Mouse (Mus musculus) neural tube, embryonic 12.5 days (tissue): ENCODE results near the gene Ppm1a. TPM values are rescaled to one million over a fixed set of nuclear protein-coding genes. Genes with fewer than 3 reads are reported as not detected.
"Not testable (repeated sequence)": the region's sequence is repeated elsewhere in the genome, so short reads cannot be mapped to it uniquely, and the experiment has no call there.

Experiments
- ATAC-seq: fragments of 200-750 bp; cut with Nextera tagmentation; 2 replicates; pipeline ENCODE4 v1.8.0; 2017; ENCODE audit warnings: low read depth, mild to moderate bottlenecking, moderate TSS enrichment, moderate library complexity; ENCODE audit not compliant: low FRiP score
- H3K27ac ChIP-seq: fragments of 300-500 bp; sonication (generic); 2 replicates; pipeline ENCODE4 v1.5.1; 2016
- H3K27me3 ChIP-seq: fragments of 300-500 bp; sonication (generic); replicated peaks from 2 replicates; pipeline ENCODE4 v1.6.1; 2016; ENCODE audit warnings: mild to moderate bottlenecking
- H3K36me3 ChIP-seq: fragments of 300-500 bp; sonication (generic); 2 replicates; pipeline ENCODE4 v1.6.1; 2016; ENCODE audit warnings: mild to moderate bottlenecking
- H3K4me1 ChIP-seq: fragments of 300-500 bp; sonication (generic); 2 replicates; pipeline ENCODE4 v1.6.1; 2016
- H3K4me2 ChIP-seq: fragments of 300-500 bp; sonication (generic); replicated peaks from 2 replicates; pipeline ENCODE4 v1.6.1; 2016; ENCODE audit warnings: mild to moderate bottlenecking
- H3K4me3 ChIP-seq: fragments of 300-500 bp; sonication (generic); 2 replicates; pipeline ENCODE4 v1.5.1; 2016
- H3K9ac ChIP-seq: fragments of 300-500 bp; sonication (generic); 2 replicates; pipeline ENCODE4 v1.6.1; 2016; ENCODE audit warnings: mild to moderate bottlenecking
- H3K9me3 ChIP-seq: fragments of 300-500 bp; sonication (generic); 2 replicates; pipeline ENCODE4 v1.6.1; 2016; ENCODE audit warnings: mild to moderate bottlenecking
- WGBS: fragments of 180-500 bp; shearing (Covaris S2); methylation state at CpG from one replicate; pipeline ENCODE4 v1.1.7; 2016; 5-methylcytosine and 5-hydroxymethylcytosine counted together
- polyA plus RNA-seq: library from polyadenylated mRNA; unstranded; fragments of >200 nt; fragmentation: Nextera tagmentation; extraction: Ambion mirVana; gene quantifications from 2 replicates; pipeline ENCODE4 v1.2.1, GENCODE M21; 2016

The Ppm1a gene
- polyA plus RNA-seq, 1 experiment from 2014 or later: 88.1 TPM

- Histone ChIP-seq H3K4me2 (peak overlapping the region; percentile 67), H3K36me3 (no peaks in the 10 kb centered on the region), H3K4me3 (no peak overlapping the region), H3K27ac (no peak overlapping the region), H3K9me3 (no peaks in the 10 kb centered on the region), H3K4me1 (peaks cover 15% of the 10 kb centered on the region), H3K27me3 (no peaks in the 10 kb centered on the region), H3K9ac (no peak overlapping the region)
- ATAC-seq: no peak
- WGBS: 74% methylated on average over 1 of the region's 1 CpGs
Observed at GRCm38 (mm10) chr12:72763156-72763555, 5.9 kb downstream of the Ppm1a start.

- Histone ChIP-seq H3K9me3 (no peaks in the 10 kb centered on the region), H3K4me2 (no peak overlapping the region), H3K4me3 (no peak overlapping the region), H3K4me1 (peaks cover 7% of the 10 kb centered on the region), H3K27me3 (no peaks in the 10 kb centered on the region), H3K27ac (no peak overlapping the region), H3K9ac (no peak overlapping the region), H3K36me3 (no peaks in the 10 kb centered on the region; the same call in 1 of the 2 replicates)
- WGBS: 88% methylated on average over 6 of the region's 6 CpGs
- no peak for ATAC-seq
Observed at GRCm38 (mm10) chr12:72767809-72768208, 10.6 kb downstream of the Ppm1a start.

GRCm38 (mm10) chr12:72768230-72768629, 11.0 kb downstream of the Ppm1a start:
- Histone ChIP-seq H3K36me3 (no peaks in the 10 kb centered on the region; the same call in 1 of the 2 replicates), H3K4me3 (no peak overlapping the region), H3K27me3 (no peaks in the 10 kb centered on the region), H3K27ac (no peak overlapping the region), H3K4me2 (no peak overlapping the region), H3K4me1 (peaks cover 5% of the 10 kb centered on the region), H3K9me3 (no peaks in the 10 kb centered on the region), H3K9ac (no peak overlapping the region)
- ATAC-seq: no peak
- 86% methylated on average over 2 of the region's 2 CpGs for WGBS

- Histone ChIP-seq H3K36me3 (no peaks in the 10 kb centered on the region; the same call in 1 of the 2 replicates), H3K9ac (no peak overlapping the region), H3K27me3 (no peaks in the 10 kb centered on the region), H3K4me2 (no peak overlapping the region), H3K4me1 (no peaks in the 10 kb centered on the region), H3K9me3 (no peaks in the 10 kb centered on the region), H3K27ac (no peak overlapping the region), H3K4me3 (no peak overlapping the region)
- 93% methylated on average over 5 of the region's 5 CpGs for WGBS
- ATAC-seq: no peak
Observed at GRCm38 (mm10) chr12:72769546-72770230, 12.4 kb downstream of the Ppm1a start.

- Histone ChIP-seq H3K36me3 (no peaks in the 10 kb centered on the region; the same call in 1 of the 2 replicates), H3K27ac (no peak overlapping the region), H3K4me1 (no peaks in the 10 kb centered on the region), H3K4me2 (no peak overlapping the region), H3K9me3 (no peaks in the 10 kb centered on the region), H3K27me3 (no peaks in the 10 kb centered on the region), H3K4me3 (no peak overlapping the region), H3K9ac (no peak overlapping the region)
- WGBS: 98% methylated on average over 2 of the region's 2 CpGs
- ATAC-seq: no peak
Observed at GRCm38 (mm10) chr12:72771153-72771552, 13.9 kb downstream of the Ppm1a start.

- ATAC-seq: no peak
- no peak overlapping the region for H3K4me3 ChIP-seq
- H3K4me2 ChIP-seq: no peak overlapping the region
- H3K9ac ChIP-seq: no peak overlapping the region
- H3K36me3 ChIP-seq: no peaks in the 10 kb centered on the region; the same call in 1 of the 2 replicates
- H3K4me1 ChIP-seq: no peaks in the 10 kb centered on the region
- H3K27ac ChIP-seq: no peak overlapping the region
- no peaks in the 10 kb centered on the region for H3K9me3 ChIP-seq
- H3K27me3 ChIP-seq: no peaks in the 10 kb centered on the region
- WGBS: 86% methylated on average over 3 of the region's 3 CpGs
Observed at GRCm38 (mm10) chr12:72771711-72772110, 14.5 kb downstream of the Ppm1a start.

- H3K4me3 ChIP-seq: no peak overlapping the region
- ATAC-seq: no peak
- 69% methylated on average over 7 of the region's 7 CpGs for WGBS
- no peak overlapping the region for H3K27ac ChIP-seq
- H3K9ac ChIP-seq: no peak overlapping the region
- no peaks in the 10 kb centered on the region; the same call in 1 of the 2 replicates for H3K36me3 ChIP-seq
- no peaks in the 10 kb centered on the region for H3K4me1 ChIP-seq
- no peaks in the 10 kb centered on the region for H3K27me3 ChIP-seq
- no peak overlapping the region for H3K4me2 ChIP-seq
- no peaks in the 10 kb centered on the region for H3K9me3 ChIP-seq
Observed at GRCm38 (mm10) chr12:72773921-72774320, 16.7 kb downstream of the Ppm1a start.

GRCm38 (mm10) chr12:72777244-72777643, 20.0 kb downstream of the Ppm1a start:
- Histone ChIP-seq H3K4me2 (no peak overlapping the region), H3K9ac (no peak overlapping the region), H3K9me3 (no peaks in the 10 kb centered on the region), H3K4me3 (no peak overlapping the region), H3K4me1 (no peaks in the 10 kb centered on the region), H3K27me3 (no peaks in the 10 kb centered on the region), H3K27ac (no peak overlapping the region), H3K36me3 (no peaks in the 10 kb centered on the region)
- 87% methylated on average over 4 of the region's 4 CpGs for WGBS
- ATAC-seq: no peak

GRCm38 (mm10) chr12:72780136-72780535, 22.9 kb downstream of the Ppm1a start:
- Histone ChIP-seq H3K4me1 (no peaks in the 10 kb centered on the region), H3K4me2 (no peak overlapping the region), H3K27me3 (no peaks in the 10 kb centered on the region), H3K9ac (no peak overlapping the region), H3K36me3 (peaks cover 19% of the 10 kb centered on the region), H3K4me3 (no peak overlapping the region), H3K9me3 (no peaks in the 10 kb centered on the region), H3K27ac (no peak overlapping the region)
- no peak for ATAC-seq
- 95% methylated on average over 5 of the region's 5 CpGs for WGBS

GRCm38 (mm10) chr12:72782786-72783185, 25.5 kb downstream of the Ppm1a start:
- H3K27ac ChIP-seq, H3K4me2 ChIP-seq, H3K4me1 ChIP-seq, ATAC-seq, H3K9me3 ChIP-seq, H3K27me3 ChIP-seq, H3K4me3 ChIP-seq, H3K9ac ChIP-seq: not testable (repeated sequence)
- peaks cover 26% of the 10 kb centered on the region for H3K36me3 ChIP-seq
- WGBS: 94% methylated on average over 4 of the region's 4 CpGs

- no peak for ATAC-seq
- H3K27me3 ChIP-seq: no peaks in the 10 kb centered on the region
- no peak overlapping the region for H3K4me2 ChIP-seq
- no peaks in the 10 kb centered on the region for H3K4me1 ChIP-seq
- peaks cover 26% of the 10 kb centered on the region for H3K36me3 ChIP-seq
- H3K9ac ChIP-seq: no peak overlapping the region
- H3K27ac ChIP-seq: no peak overlapping the region
- no peak overlapping the region for H3K4me3 ChIP-seq
- no peaks in the 10 kb centered on the region for H3K9me3 ChIP-seq
- 96% methylated on average over 6 of the region's 6 CpGs for WGBS
Observed at GRCm38 (mm10) chr12:72785183-72785930, 28.1 kb downstream of the Ppm1a start.

- no peak overlapping the region for H3K9ac ChIP-seq
- no peak overlapping the region for H3K4me2 ChIP-seq
- no peak overlapping the region for H3K4me3 ChIP-seq
- no peak for ATAC-seq
- H3K27ac ChIP-seq: no peak overlapping the region
- peaks cover 26% of the 10 kb centered on the region for H3K36me3 ChIP-seq
- H3K9me3 ChIP-seq: no peaks in the 10 kb centered on the region
- H3K4me1 ChIP-seq: no peaks in the 10 kb centered on the region
- WGBS: 95% methylated on average over 5 of the region's 5 CpGs
- H3K27me3 ChIP-seq: no peaks in the 10 kb centered on the region
Observed at GRCm38 (mm10) chr12:72786551-72786950, 29.3 kb downstream of the Ppm1a start.
